Mouse (Mus musculus) gastrocnemius, postnatal 36 days (tissue): ENCODE measurements around the gene Ap5z1. TPM values are rescaled to one million over a fixed set of nuclear protein-coding genes. Genes with fewer than 3 reads are reported as not detected.

ENCODE experiments used
- DNase-seq, 2 experiments: peaks; one replicate each; pipeline ENCODE4 v3.0.0; 2022
- intact Hi-C: fragments of 180-260 bp; cut with DNase I; formaldehyde crosslinking; loops from one replicate; pipeline ENCODE4 v1.15.1; 2025
- total RNA-seq, 2 experiments: library from RNA; stranded (reverse); gene quantifications; 2 replicates each; pipeline ENCODE4 v1.2.3; 2021

Gene Ap5z1
- total RNA-seq, 2 experiments from 2014 or later = 3.4 to 4.2 TPM

- intact Hi-C loops = no loop called here
- DNase-seq = no peak
Measured at GRCm38 (mm10) chr5:142438380-142438938, 25.3 kb upstream of the Ap5z1 start.

- intact Hi-C loops = no loop called here
- DNase-seq = no peak
Measured at GRCm38 (mm10) chr5:142439911-142440432, 23.8 kb upstream of the Ap5z1 start.

GRCm38 (mm10) chr5:142440451-142441147, 23.1 kb upstream of the Ap5z1 start:
- intact Hi-C loops = no loop called here
- DNase-seq = peak; percentile 90 to 96

- DNase-seq = no peak
- intact Hi-C loops = no loop called here
Measured at GRCm38 (mm10) chr5:142441332-142442044, 22.3 kb upstream of the Ap5z1 start.

GRCm38 (mm10) chr5:142442045-142442440, 21.7 kb upstream of the Ap5z1 start:
- no peak for DNase-seq
- intact Hi-C loops = no loop called here

GRCm38 (mm10) chr5:142443514-142443913, 20.2 kb upstream of the Ap5z1 start:
- no peak for DNase-seq
- intact Hi-C loops = no loop called here

- intact Hi-C loops = no loop called here
- no peak for DNase-seq
Measured at GRCm38 (mm10) chr5:142443994-142444393, 19.8 kb upstream of the Ap5z1 start.

- intact Hi-C loops = loop anchor here (5.0 kb wide), 2 partner anchors 128 to 463 kb away; no protein-coding TSS in a partner anchor
Measured at GRCm38 (mm10) chr5:142444791-142445531, 18.8 kb upstream of the Ap5z1 start.

GRCm38 (mm10) chr5:142445709-142446108, 18.0 kb upstream of the Ap5z1 start:
- intact Hi-C loops = loop anchor here (5.0 kb wide), 2 partner anchors 128 to 463 kb away; no protein-coding TSS in a partner anchor
- DNase-seq = no peak

More at GRCm38 (mm10) chr5:142444791-142445531, 18.8 kb upstream of the Ap5z1 start:
- DNase-seq = peak; percentile 42 to 48

GRCm38 (mm10) chr5:142448076-142448475, 15.7 kb upstream of the Ap5z1 start:
- intact Hi-C loops = loop anchor here (1.0 to 5.0 kb wide), 4 partner anchors 47 to 466 kb away; partner anchors contain the start of gene Foxk1
- DNase-seq = peak; percentile 85 to 86

GRCm38 (mm10) chr5:142448623-142449022, 15.1 kb upstream of the Ap5z1 start:
- DNase-seq = no peak
- intact Hi-C loops = loop anchor here (1.0 to 5.0 kb wide), 4 partner anchors 48 to 466 kb away; partner anchors contain the start of gene Foxk1

- intact Hi-C loops = no loop called here
Measured at GRCm38 (mm10) chr5:142450846-142451245, 12.9 kb upstream of the Ap5z1 start.

GRCm38 (mm10) chr5:142451759-142452158, 12.0 kb upstream of the Ap5z1 start:
- intact Hi-C loops = no loop called here

More at GRCm38 (mm10) chr5:142450846-142451245, 12.9 kb upstream of the Ap5z1 start:
- DNase-seq = no peak

GRCm38 (mm10) chr5:142453742-142454141, 10.0 kb upstream of the Ap5z1 start:
- DNase-seq = no peak
- intact Hi-C loops = no loop called here

More at GRCm38 (mm10) chr5:142451759-142452158, 12.0 kb upstream of the Ap5z1 start:
- DNase-seq = no peak

- intact Hi-C loops = no loop called here
- DNase-seq = no peak
Measured at GRCm38 (mm10) chr5:142456318-142456717, 7.4 kb upstream of the Ap5z1 start.

GRCm38 (mm10) chr5:142457345-142457744, 6.4 kb upstream of the Ap5z1 start:
- DNase-seq = no peak
- intact Hi-C loops = no loop called here

GRCm38 (mm10) chr5:142458791-142459557, 4.8 kb upstream of the Ap5z1 start:
- intact Hi-C loops = no loop called here

GRCm38 (mm10) chr5:142459834-142460233, 3.9 kb upstream of the Ap5z1 start:
- DNase-seq = no peak
- intact Hi-C loops = no loop called here

More at GRCm38 (mm10) chr5:142458791-142459557, 4.8 kb upstream of the Ap5z1 start:
- no peak for DNase-seq

GRCm38 (mm10) chr5:142461942-142462640, 1.7 kb upstream of the Ap5z1 start:
- no peak for DNase-seq
- intact Hi-C loops = no loop called here
